Mouse (Mus musculus) bone marrow, adult 2 months (tissue): ENCODE measurements around the gene Pthlh. TPM values are rescaled to one million over a fixed set of nuclear protein-coding genes. Genes with fewer than 3 reads are reported as not detected.

Experiments used
- H3K27ac ChIP-seq: fragments of 200-500 bp; 2 replicates; pipeline ENCODE4 v1.5.1; 2012; ENCODE audit warnings: low read depth, mild to moderate bottlenecking, control low read depth, inconsistent platforms, low read length; ENCODE audit not compliant: control insufficient read depth, poor library complexity, insufficient read depth
- H3K4me1 ChIP-seq: fragments of 200-500 bp; 2 replicates; pipeline ENCODE4 v1.6.1; 2011; ENCODE audit warnings: low read length; ENCODE audit not compliant: control insufficient read depth, insufficient read depth
- H3K4me3 ChIP-seq: fragments of 200-500 bp; replicated peaks from 2 replicates; pipeline ENCODE3; 2011; ENCODE audit warnings: mild to moderate bottlenecking, low read depth, low read length, control low read depth; ENCODE audit not compliant: control insufficient read depth
- CTCF ChIP-seq: fragments of 200-500 bp; IDR thresholded peaks from 2 replicates; pipeline ENCODE4 v1.5.1; 2011; ENCODE audit warnings: low read length, control low read depth; ENCODE audit not compliant: control insufficient read depth, insufficient read depth
- POLR2A ChIP-seq: fragments of 200-500 bp; IDR thresholded peaks from 2 replicates; pipeline ENCODE4 v1.6.1; 2011; ENCODE audit warnings: low read depth, mild to moderate bottlenecking, control low read depth, low read length, borderline replicate concordance; ENCODE audit not compliant: control insufficient read depth
- WGBS: fragments of 180-500 bp; shearing (Covaris S2); methylation state at CpG from one replicate; pipeline ENCODE4 v1.1.7; 2018; 5-methylcytosine and 5-hydroxymethylcytosine counted together
- polyA plus RNA-seq: library from polyadenylated mRNA; stranded (reverse); fragments of >200 nt; gene quantifications from 2 replicates; pipeline ENCODE4 v1.2.4, GENCODE M21; 2011; ENCODE audit warnings: low replicate concordance; ENCODE audit not compliant: missing spikeins, insufficient read depth, insufficient read length

Pthlh gene
- polyA plus RNA-seq, 1 experiment: not detected

DNA sequence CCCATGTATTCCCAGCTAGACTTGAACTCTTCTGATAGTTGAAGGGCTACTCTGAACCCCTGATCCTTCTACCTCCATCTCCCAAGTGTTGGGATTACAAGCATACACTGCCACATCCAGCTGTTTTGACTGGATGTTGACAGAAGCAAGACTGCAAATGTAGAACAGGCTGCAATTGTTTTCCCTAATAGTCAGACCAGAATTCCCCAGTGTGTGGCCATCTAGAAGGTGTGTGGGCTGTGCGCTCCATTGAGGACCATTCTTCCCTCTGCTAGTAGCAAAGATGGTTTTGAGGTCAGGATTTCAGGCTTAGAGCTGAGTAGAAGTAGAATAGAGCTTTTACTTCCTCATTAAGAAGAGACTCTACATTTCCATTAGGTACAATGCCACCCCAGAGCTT lies 37.3 kb downstream of the Pthlh start:
- TF ChIP-seq CTCF (no peak), POLR2A (no peak)
- Histone ChIP-seq H3K27ac (no peak overlapping the region), H3K4me1 (no peaks in the 10 kb centered on the region), H3K4me3 (no peak overlapping the region)
- WGBS: 80% methylated on average over 1 of the region's 1 CpGs

GRCm38 (mm10) chr6:147219099-147219498 lies 44.9 kb downstream of the Pthlh start:
- no peak overlapping the region for H3K4me3 ChIP-seq
- 80% methylated on average over 5 of the region's 5 CpGs for WGBS
- no peak for TF ChIP-seq POLR2A
- no peak for TF ChIP-seq CTCF
- no peaks in the 10 kb centered on the region for H3K4me1 ChIP-seq
- H3K27ac ChIP-seq: no peak overlapping the region

DNA sequence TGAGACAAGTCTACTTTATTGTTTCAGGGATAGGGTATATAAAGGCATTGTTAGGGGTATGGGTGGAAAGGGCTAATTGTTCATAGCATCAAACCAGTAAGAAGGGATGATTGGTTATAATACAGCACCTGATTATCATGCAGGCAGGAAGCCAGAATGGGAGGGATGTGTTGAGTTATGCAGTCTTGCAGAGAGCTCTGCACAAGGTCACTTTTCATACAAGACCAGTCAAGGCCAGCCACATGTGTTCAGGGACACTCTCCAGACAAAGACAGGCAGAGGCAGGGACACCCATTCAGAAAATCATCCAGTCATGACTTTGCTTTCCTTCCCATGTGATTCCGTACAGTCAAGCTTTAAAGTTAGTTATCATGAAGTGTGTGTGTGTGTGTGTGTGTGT lies 47.8 kb downstream of the Pthlh start:
- H3K4me1 ChIP-seq: no peaks in the 10 kb centered on the region
- H3K4me3 ChIP-seq: no peak overlapping the region
- H3K27ac ChIP-seq: no peak overlapping the region
- no peak for TF ChIP-seq CTCF
- TF ChIP-seq POLR2A: no peak
- WGBS: 82% methylated on average over 1 of the region's 1 CpGs

DNA sequence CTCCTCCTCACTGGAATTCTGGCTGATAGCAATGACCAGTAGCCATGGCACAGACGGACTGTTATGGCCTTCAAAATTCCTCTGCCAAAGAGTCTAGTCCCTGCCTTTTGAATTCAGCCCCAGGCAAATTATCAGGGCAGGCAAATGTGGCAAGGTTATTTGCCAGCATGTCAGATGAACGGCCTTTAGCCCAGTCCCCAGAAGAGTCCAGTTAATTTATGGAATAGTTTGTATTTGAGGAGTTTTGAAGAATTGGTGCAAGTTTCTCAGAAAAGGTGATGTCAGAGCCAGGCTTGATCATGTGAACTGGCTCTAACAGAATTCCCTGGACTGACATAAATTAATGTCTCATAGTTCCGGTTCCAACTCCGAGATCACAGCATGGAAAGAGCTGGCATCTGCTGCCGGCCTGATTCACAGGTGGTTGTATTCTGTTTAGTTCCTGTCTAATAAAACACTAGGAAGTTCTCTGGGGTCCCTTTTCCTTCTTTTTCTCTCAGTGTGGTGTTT lies 56.1 kb downstream of the Pthlh start:
- 79% methylated on average over 5 of the region's 5 CpGs for WGBS

More for the DNA sequence above, 56.1 kb downstream of the Pthlh start:
- no peak overlapping the region for H3K4me3 ChIP-seq
- H3K4me1 ChIP-seq: no peaks in the 10 kb centered on the region
- no peak overlapping the region for H3K27ac ChIP-seq
- TF ChIP-seq POLR2A (no peak), CTCF (no peak)

Other genes starting within 250 kb of the Pthlh start
- gene Rep15, start 231.6 kb downstream of the Pthlh start, polyA plus RNA-seq: 0.59 TPM in 1 of 2 replicates, not detected in the other
- gene Mrps35, start 221.4 kb downstream of the Pthlh start, polyA plus RNA-seq: 32.3 and 41.9 TPM in 2 replicates
- not detected in 2 replicates for gene Mansc4, start 177.2 kb downstream of the Pthlh start, polyA plus RNA-seq
- gene Klhl42, start 172.8 kb downstream of the Pthlh start, polyA plus RNA-seq: 1.3 and 3.9 TPM in 2 replicates
- 5.7 and 9.6 TPM in 2 replicates for gene Ccdc91, start 211.6 kb upstream of the Pthlh start, polyA plus RNA-seq